Mouse (Mus musculus): ENCODE data around the gene C1qa.

C1qa gene

GRCm38 (mm10) chr4:136898637-136899036, at the start of gene C1qa:
Gene C1qa, minus strand, starts transcription at chr4:136898803.
- no peak for DNase-seq (ENCODE audit: low read depth)

DNA sequence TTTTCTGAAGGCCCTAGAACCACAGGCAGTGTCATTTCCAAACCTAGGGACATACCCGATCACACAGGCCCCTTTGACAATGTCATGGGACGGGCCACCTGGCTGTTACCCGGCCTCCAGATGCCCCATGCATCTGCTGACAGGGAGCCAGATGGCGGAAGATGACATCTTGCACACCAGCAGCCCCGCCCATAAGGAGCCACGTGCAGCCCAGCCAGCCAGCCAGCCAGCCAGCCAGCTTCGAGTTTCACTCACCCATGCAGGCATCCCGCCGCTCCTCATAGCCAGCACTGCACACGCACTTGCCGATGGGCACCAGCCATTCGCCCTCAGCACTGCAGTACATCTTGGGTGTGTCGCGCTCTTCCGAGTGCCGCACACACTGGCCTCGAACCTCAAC, 46.8 kb upstream of the C1qa start:
- DNase-seq (ENCODE audit: low read depth), result no peak

GRCm38 (mm10) chr4:136944558-136945350, 46.2 kb upstream of the C1qa start:
- no peak for DNase-seq (ENCODE audit: low read depth)

DNA sequence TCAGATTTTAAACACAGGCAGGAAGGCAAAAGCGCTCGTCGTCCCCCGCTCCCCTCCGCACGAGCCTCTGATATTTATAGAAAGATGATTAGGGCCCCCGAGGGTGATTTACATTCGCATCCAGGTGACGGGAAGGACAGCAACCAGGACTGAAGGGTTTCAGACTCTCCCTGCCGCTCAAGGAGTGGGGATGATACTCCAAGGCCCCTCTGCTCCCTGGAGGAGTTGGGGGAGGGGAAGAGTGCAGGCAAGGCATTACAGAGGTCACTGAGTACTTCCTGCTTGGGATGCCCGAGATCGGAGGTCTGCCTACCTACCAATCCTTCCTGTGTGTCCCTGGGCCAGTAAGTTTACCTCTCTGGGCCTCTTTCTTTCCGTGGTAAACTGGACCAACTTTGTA, 44.6 kb upstream of the C1qa start:
- no peak for DNase-seq (ENCODE audit: low read depth)

DNA sequence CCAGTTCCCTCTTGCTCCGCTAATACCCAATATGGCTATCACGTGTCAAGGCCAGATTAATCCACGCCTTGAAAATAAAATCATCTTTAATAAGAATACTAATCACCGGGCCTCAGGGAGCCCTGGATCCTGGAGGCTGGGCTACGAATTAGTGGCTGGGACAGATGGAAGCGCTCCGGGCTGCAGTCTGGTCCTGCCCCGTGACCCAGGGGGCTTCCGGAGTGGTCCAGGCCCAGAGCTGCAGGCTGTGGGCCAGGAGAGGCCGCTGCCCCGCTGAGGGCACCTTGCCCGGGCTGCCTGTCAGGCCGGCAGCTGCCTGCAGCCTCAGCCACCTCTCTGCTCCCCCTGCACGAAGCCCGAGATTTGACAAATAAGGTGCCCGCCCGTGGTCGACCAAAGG, 44.2 kb upstream of the C1qa start:
- DNase-seq (ENCODE audit: low read depth), result no peak

DNA sequence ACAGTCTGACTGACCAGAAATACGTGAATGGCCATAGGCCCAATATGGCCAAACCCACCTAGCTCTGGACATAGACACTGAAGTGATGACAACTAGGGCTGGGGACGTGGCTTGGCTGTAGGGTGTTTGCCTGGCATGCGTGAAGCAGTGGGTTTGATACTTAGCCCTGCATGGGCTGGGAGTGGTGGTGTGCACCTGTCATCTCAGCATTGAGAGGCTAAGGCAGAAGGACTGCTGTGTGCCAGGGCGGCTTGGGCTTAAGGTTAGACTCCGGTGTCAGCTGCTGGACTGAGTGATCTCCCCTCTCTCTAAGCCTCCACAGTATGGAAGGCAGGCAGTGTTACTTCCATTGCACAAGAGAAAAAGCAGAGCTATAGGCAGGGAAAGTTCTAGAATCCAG, 39.3 kb upstream of the C1qa start:
- no peak for DNase-seq (ENCODE audit: low read depth)

DNA sequence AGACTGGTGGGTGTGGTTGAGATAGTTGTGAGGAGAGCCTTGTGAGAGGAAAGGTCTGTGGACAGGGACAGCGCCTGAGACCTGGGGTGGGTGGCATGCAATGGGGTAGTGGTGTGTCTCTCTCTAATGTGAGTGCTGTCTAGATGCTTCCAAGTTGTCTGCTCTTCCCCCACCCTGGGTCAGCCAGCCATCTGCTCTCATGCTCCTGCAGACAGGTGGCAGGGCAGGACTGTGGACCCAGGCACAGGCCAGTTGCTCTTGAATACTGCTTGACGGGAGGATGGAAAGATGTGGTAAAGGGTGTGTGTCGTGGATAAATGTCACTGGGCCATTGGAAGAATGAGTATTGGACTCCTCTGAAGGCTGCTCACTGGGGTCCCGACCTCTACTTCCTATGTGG, 38.7 kb upstream of the C1qa start:
- DNase-seq (ENCODE audit: low read depth), result no peak

GRCm38 (mm10) chr4:136934746-136935613, 36.4 kb upstream of the C1qa start:
- peak; percentile 0 for DNase-seq (ENCODE audit: low read depth)

- no peak for DNase-seq (ENCODE audit: low read depth)
Measured at GRCm38 (mm10) chr4:136930474-136930873, 31.9 kb upstream of the C1qa start.

- DNase-seq (ENCODE audit: low read depth), result no peak
Measured at GRCm38 (mm10) chr4:136928928-136929327, 30.3 kb upstream of the C1qa start.

DNA sequence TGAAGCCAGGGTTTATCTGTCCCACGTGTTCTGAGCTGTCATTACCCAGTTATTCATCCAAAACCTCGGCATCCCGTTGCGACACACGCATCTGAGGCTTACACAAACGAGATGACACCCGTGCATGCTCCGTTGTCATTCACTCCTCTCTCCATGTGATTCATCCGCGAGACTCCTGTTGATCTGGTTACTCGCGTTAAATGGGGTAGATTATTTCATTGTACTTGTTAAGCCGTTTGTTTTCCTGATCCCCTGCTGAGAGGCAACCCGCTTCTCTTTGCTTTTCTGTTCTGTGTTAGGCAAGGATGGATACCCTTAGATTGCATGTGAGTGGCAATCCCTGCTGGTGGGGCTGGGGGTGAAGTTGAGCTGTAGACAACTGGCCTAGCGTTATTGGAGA, 27.2 kb upstream of the C1qa start:
- no peak for DNase-seq (ENCODE audit: low read depth)

DNA sequence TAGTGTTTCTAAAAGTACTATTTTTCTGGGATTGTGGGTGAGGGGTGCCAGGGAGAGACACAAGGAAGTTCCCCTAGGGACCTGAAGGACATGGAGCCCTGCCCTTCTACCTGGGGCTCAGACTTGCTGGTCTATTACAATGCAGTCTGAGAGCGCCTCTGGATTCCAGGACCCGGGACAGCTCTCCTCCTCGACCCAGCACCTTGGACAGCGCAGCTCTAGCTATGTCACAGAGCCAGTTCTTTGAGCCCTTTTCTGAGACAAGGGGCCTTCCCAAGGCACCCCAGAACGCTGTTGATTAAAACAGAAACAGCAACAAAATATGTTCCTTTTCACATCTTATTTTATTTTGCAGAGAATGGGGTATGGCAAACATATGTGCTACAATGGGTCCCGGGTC, 25.9 kb upstream of the C1qa start:
- no peak for DNase-seq (ENCODE audit: low read depth)

DNA sequence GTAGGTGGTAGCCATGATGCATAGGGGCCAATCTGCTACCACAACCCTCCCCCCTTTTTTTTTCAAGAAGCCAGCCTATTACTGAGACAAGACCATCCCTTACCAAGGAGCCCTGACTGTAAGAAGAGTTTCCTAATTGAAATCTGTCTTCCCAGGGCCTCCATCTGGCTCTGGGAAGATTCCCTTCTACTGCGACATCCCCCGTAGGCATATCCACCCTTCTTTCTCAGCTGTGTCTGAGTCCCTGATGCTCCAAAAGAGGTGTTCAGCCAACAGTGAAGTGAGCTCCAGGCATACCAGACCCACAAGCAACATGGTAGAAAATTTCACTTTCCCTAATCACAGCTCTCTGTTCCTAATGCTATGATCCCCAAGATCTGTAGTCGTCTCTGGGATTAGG, 20.9 kb upstream of the C1qa start:
- no peak for DNase-seq (ENCODE audit: low read depth)

DNA sequence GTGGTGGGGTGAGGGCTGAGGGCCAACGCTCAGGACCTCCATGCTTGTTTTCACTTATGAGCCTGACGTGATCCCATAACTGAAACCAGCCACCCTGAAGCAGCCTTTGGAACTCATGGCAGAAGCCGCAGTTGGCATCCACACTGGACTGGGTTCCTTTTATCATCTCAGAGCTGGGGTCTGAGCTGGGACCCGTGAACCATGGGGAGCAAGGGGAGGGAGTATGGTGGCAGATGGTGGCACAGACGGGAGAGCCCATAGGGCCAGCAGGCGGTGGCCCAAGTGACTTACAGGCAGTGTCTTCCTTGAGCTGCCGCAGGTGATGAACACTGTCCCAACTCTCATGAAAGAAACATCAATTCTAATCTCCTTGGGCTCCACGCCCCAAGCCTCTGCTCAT, 20.2 kb upstream of the C1qa start:
- no peak for DNase-seq (ENCODE audit: low read depth)

DNA sequence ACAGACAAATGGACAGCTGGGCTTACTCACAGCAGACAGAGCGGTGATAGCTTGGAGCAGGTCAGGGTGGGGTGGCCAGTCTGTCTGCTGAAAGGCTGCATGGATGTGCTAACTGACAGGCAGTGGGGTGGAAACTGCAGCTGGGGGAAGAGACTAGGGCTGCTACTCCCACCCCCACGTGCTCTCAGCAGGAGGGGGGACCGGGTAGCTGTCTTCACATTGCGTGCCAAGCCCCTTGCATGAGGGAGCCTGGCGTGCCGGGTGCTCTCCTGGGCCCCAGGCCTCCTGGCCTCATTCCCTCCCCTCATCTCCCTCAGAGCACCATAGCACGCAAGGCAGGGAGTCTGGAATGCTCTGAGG, 18.5 kb upstream of the C1qa start:
- no peak for DNase-seq (ENCODE audit: low read depth)

GRCm38 (mm10) chr4:136916359-136917164, 18.0 kb upstream of the C1qa start:
- no peak for DNase-seq (ENCODE audit: low read depth)

DNA sequence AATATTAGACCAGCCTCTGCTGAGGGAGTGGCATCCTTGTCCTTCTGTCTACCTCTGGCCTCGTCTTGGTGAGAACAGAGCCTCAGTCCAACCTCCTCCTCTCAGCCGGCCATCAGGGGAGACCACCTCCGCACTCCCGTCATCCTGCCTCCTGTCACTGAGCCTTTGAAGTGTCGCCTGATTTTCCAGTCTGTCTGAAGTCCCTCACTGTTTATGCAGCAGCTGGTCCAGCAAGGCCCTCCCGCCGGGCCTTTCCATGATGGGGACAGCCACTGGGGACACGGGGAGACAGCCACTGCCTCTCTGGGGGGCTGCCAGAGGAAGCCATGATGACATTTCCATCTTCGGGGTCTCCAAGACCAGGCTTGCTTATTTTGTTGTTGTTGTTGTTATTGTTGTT, 14.2 kb upstream of the C1qa start:
- no peak for DNase-seq (ENCODE audit: low read depth)

DNA sequence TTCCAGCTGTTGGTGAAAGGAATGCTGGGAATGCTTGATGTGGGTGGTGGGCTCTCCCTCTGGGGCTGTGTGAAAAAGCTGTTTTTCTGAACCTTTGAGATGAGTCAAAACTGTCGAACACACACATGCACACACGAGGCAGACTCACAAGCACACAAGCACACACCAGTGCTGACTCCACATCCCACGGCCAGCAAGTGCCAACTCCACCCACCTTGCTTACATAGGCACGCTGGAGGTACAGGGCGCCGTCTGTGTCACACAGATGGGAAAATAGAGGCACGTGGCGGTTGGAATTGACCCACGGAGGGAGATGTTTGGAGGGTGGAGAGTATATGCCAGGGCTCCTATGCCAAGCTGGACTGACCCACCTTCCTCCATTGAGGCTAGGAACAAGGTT, 13.2 kb upstream of the C1qa start:
- DNase-seq (ENCODE audit: low read depth), result no peak

DNA sequence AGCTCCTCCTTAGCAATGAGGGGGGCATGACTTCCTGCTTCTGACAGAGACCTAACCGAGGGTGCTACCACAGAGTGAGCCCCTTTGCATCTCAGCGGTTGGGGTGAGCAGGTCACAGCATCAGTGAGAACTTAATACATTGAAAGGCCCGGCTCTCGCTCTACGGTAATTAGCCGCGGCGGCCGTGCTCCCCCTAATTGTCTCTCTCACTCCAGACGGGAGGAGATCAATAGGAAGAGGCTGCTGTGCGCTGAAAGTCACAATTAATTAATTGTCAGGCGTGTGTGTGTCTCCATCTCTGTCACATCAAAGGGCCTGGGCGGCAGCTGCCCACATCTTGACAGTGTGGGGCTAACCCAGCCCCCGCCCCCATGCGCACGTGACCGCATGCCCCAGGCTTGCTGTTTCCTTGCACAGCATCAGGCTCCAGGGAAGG, 12.6 kb upstream of the C1qa start:
- no peak for DNase-seq (ENCODE audit: low read depth)

- DNase-seq (ENCODE audit: low read depth), result no peak
Measured at GRCm38 (mm10) chr4:136907809-136908208, 9.2 kb upstream of the C1qa start.

DNA sequence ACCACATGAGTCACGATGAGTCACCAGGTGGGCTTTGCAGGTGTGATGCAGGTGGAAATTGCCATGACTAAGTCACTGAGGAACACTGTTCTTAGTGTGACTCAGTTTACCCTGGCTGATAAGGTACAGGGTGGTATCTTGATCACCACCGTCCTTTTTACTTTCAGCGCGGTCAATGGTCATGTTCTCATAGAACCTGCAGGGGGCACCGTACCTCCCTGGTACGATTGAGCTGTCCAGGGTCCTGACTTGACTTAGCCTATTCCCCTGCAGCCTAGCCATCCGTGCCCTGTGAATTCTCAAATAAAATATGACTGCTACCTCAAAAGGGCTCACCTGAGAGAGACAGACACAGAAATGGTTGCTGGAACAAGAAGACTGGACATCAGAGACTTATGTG, 8.4 kb upstream of the C1qa start:
- no peak for DNase-seq (ENCODE audit: low read depth)

DNA sequence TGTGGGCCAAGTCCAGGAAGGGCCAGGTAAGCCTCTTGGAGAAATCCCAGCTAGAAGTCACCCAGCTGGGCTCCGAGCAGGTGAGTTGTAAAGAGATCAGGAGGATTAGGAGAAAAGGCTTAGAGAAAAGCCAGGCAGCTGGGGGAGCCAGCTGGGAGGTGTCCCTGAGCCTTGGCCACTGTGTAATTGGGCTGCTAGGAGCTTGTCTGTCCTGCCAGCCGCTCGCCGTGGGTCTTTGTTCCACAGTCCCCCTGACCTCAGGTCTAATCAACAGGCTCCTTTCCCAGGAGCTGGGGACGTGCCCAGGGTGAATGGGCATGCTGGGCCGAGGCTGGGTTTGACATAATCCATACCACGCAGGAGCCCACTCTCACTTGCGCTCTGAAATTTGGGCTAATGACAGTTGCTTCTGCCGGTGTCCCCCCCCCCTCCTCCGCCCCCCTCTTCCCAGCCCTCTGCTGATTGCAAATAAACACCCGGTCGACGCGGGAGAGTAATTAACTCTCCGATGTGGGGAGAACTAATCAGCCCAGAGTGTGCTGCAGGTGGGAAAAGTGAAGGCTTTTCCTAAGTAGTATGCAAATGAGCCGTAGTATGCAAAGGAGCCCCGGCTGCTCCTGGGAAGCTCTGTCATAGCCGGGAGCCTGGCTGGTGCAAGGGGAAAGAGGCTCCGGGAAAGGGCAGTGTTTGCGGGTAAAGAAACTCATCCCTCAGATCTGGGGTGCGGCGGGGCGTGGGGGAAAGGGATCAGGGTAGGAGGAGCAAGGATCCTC, 6.3 kb upstream of the C1qa start:
- DNase-seq (ENCODE audit: low read depth), result no peak
